Mouse (Mus musculus): Measurements from ENCODE around the gene Gria3. TPM values are rescaled to one million over a fixed set of nuclear protein-coding genes. Genes with fewer than 3 reads are reported as not detected.

The Gria3 gene
- 16.6 and 17.5 TPM in 2 replicates for polyA plus RNA-seq (2015; fragmentation: Nextera tagmentation; extraction: Ambion mirVana)

DNA sequence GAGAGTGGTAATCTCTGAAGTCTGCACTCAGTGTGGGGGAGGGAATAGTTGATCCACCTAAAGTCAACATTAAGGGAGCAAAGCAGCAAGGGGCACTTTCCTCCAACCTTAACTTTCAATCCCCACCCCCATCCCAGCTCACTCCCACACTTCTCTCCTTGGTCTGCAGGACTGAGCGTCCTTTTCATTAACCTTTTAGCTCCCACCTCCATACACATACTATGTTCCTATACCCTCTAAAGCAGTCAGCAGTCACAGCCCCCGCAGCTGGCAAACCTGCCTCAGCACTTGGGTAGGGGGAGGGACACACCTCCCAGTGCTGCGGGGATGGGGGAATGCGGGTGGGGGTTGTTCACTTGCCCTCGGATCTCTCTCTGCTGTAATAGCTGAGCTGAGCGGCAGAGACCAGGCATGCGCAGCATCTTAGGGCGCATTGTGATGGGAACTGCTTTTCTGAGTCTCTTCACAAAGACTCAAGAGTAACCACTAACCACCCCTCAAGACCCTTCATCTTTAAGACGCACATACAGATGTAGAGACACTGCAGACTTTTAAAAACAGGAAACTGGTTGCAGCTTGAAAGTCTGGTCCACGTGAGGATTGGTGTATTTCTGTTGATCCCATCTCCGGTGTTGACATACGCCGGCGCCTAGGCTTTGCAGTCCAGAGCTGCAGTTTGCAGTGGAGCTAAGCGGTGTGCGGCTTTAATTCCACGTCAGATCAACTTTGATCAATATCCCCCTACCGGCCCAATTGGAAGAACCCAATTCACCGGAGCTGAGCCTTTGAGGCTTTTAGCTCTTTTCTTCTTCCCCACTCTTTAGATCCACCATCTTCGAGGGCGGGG lies at the start of gene Gria3:
Gene Gria3, plus strand, starts transcription at position 797 of the 847 bp plus-strand sequence.
- Histone ChIP-seq H3K4me2 (peak within 1 kb of the TSS; percentile 66), H3K9me3 (no peaks in the 10 kb centered on the region), H3K4me1 (replicated peaks) (no peaks in the 10 kb centered on the region), H3K36me3 (no peaks in the 10 kb centered on the region), H3K9ac (peak within 1 kb of the TSS; percentile 49), H3K4me3 (peak within 1 kb of the TSS; percentile 49), H3K27me3 (no peaks in the 10 kb centered on the region), H3K27ac (replicated peaks) (peak within 1 kb of the TSS; percentile 69)
- peak; percentile 88 for ATAC-seq (ENCODE audit: low FRiP score, low read depth)
- WGBS = 19% methylated on average over 21 of the region's 21 CpGs

DNA sequence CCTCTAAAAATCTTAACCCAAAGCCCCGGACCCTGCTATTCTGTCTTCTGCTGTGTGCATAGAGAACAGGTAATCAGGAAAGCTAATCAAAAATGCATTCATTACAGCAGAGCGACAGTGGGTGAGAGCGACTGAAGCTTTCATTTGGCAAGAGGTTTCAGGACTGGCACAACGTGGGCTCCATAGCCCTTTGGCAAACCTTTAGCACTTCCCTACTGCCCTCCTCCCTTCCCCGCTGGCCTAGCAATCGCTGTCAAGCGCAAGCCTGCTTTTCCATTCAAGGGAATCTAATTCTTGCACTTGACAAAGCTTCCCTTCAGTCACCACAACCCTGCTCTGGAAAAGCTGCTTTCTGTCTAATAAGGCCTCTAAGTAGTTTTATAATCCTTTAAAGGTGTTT lies 13.6 kb upstream of the Gria3 start:
- H3K9ac ChIP-seq = no peak overlapping the region
- H3K4me1 ChIP-seq (replicated peaks) = 0 out of 2 replicates have a peak, but pooled peaks cover 3% of the 10 kb centered on the region
- 32% methylated on average over 7 of the region's 7 CpGs for WGBS
- no peaks in the 10 kb centered on the region for H3K9me3 ChIP-seq
- no peaks in the 10 kb centered on the region for H3K27me3 ChIP-seq
- no peak overlapping the region for H3K27ac ChIP-seq (replicated peaks)
- H3K36me3 ChIP-seq = no peaks in the 10 kb centered on the region
- no peak overlapping the region for H3K4me3 ChIP-seq
- ATAC-seq (ENCODE audit: low FRiP score, low read depth) = no peak
- H3K4me2 ChIP-seq = no peak overlapping the region

DNA sequence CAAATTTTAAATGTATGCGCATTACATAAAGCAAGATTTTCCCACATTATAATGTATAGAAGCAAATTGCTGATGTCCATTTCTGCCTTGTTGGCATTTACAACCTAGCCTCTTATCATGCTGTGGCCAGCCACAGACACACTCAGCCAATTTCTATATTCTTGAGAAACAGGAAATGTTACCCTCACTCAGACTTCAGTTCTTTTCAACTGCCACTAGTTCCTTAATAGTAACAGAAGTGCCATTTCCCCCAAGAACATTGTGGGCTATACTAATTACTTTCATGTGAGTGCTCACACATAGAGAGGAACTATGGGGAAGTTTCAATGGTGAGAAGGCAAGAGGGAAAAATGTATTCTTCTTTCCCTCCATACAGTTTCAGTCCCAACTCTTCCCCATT lies 11.6 kb upstream of the Gria3 start:
- no peak overlapping the region for H3K9ac ChIP-seq
- no peak for ATAC-seq (ENCODE audit: low FRiP score, low read depth)
- H3K4me1 ChIP-seq (replicated peaks) = 0 out of 2 replicates have a peak, but pooled peaks cover 3% of the 10 kb centered on the region
- 96% methylated on average over 1 of the region's 1 CpGs for WGBS
- no peaks in the 10 kb centered on the region for H3K36me3 ChIP-seq
- H3K4me2 ChIP-seq = no peak overlapping the region
- no peaks in the 10 kb centered on the region for H3K27me3 ChIP-seq
- H3K27ac ChIP-seq (replicated peaks) = no peak overlapping the region
- H3K9me3 ChIP-seq = no peaks in the 10 kb centered on the region
- no peak overlapping the region for H3K4me3 ChIP-seq

DNA sequence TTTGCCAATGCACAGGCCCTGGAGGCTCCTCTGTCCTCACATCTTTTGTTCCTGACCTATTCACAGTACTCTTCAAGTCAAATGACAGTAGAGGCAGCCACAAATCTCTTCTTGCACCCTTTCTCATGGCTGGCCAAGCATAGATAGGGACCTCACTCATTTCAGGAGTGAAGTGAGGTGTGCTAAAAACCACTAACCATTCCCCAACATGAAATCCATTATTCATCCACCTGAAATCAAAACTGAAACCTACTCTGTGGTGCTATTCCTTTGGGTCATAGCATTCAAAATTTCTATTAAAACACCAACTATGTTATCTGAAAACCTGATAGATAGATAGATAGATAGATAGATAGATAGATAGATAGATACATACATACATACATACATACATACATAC lies 2.2 kb upstream of the Gria3 start:
- no peak overlapping the region for H3K9ac ChIP-seq
- H3K4me1 ChIP-seq (replicated peaks) = no peaks in the 10 kb centered on the region
- no peaks in the 10 kb centered on the region for H3K27me3 ChIP-seq
- H3K4me2 ChIP-seq = no peak overlapping the region
- H3K4me3 ChIP-seq = no peak overlapping the region
- H3K36me3 ChIP-seq = no peaks in the 10 kb centered on the region
- no peak for ATAC-seq (ENCODE audit: low FRiP score, low read depth)
- H3K27ac ChIP-seq (replicated peaks) = no peak overlapping the region
- no peaks in the 10 kb centered on the region for H3K9me3 ChIP-seq

DNA sequence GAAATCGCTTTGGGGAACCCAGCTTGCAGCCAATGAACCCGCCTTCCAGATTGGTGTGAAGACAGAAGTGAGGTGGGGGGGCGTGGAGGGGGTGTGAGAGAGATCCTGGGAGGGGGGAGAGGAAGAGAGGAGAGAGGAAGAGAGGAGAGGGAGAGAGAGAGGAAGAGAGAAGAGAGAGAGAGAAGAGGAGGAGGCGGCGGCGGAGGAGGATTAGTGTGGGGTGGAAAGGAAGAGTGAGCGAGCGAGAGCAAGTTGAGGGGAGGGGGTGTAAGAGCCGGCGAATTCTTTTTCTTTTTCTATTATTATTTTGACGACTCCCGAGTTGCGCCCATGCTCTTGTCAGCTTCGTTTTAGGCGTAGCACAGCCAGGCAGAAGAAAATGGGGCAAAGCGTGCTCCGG lies 532 bp downstream of the Gria3 start:
- Histone ChIP-seq H3K27me3 (no peaks in the 10 kb centered on the region), H3K9me3 (no peaks in the 10 kb centered on the region), H3K36me3 (no peaks in the 10 kb centered on the region), H3K9ac (peak overlapping the region; percentile 49), H3K4me2 (peak overlapping the region; percentile 66), H3K4me1 (replicated peaks) (0 out of 2 replicates have a peak, but pooled peaks cover 5% of the 10 kb centered on the region), H3K27ac (replicated peaks) (peak overlapping the region; percentile 69), H3K4me3 (peak overlapping the region; percentile 49)
- 16% methylated on average over 15 of the region's 17 CpGs for WGBS
- peak; percentile 24 for ATAC-seq (ENCODE audit: low FRiP score, low read depth)

DNA sequence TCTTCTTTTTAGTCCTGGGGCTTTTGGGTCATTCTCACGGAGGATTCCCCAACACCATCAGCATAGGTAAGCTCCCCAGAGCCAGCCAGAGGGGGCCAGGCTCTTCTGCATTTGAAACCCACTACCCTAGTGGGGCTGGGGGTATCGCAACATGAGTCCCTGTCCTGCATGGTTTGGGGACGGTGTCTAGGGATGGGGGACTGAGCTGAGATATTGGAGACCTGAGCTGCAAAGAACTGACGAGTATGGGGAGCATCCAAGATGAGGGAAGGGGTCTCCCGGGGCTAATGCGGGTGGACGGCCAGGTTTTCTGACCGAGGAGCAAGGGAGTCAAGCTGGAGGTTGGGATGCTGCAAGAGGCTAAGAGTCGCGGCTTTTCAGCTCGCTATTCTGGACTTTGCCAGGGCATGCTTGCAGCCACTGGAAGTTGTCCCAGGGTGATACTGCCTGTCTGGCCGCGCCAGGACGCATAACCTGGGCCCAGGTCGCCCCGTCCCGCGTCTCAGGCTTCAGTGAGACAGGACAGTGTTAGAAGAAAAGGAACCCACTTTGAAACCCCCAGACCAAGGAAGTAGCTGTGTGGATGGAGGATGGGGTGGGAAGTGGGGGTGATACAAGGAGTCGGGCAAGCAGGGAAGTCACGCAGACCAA lies 1.1 kb downstream of the Gria3 start:
- Histone ChIP-seq H3K4me2 (peak overlapping the region; percentile 66), H3K4me1 (replicated peaks) (0 out of 2 replicates have a peak, but pooled peaks cover 5% of the 10 kb centered on the region), H3K36me3 (no peaks in the 10 kb centered on the region), H3K27me3 (no peaks in the 10 kb centered on the region), H3K4me3 (peak overlapping the region; percentile 49), H3K9ac (peak overlapping the region; percentile 49), H3K9me3 (no peaks in the 10 kb centered on the region), H3K27ac (replicated peaks) (peak overlapping the region; percentile 69)
- ATAC-seq (ENCODE audit: low FRiP score, low read depth) = peak; percentile 56
- 15% methylated on average over 20 of the region's 20 CpGs for WGBS

DNA sequence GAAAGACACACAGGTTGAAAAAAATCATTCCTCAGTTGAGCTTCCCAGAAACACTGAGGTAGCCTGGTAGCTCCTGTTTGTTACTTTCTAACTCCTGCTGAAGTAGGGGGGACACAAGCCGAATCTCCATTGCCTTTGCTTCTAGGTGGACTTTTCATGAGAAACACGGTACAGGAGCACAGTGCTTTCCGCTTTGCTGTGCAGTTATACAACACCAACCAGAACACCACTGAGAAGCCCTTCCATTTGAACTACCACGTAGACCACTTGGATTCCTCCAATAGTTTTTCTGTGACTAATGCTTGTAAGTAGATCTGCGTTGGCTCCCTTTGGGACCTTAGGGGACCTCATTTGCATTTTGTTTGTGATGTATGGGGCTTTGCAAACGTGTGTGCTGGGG lies 2.0 kb downstream of the Gria3 start:
- Histone ChIP-seq H3K9ac (0 out of 2 replicates have a peak overlapping the region, but pooled peaks have one; percentile 49), H3K27me3 (no peaks in the 10 kb centered on the region), H3K9me3 (no peaks in the 10 kb centered on the region), H3K36me3 (no peaks in the 10 kb centered on the region), H3K4me1 (replicated peaks) (0 out of 2 replicates have a peak, but pooled peaks cover 5% of the 10 kb centered on the region), H3K4me2 (peak overlapping the region; percentile 66), H3K27ac (replicated peaks) (no peak overlapping the region; the same call in 1 of the 2 replicates), H3K4me3 (peak overlapping the region; percentile 49)
- WGBS = 17% methylated on average over 6 of the region's 6 CpGs
- no peak for ATAC-seq (ENCODE audit: low FRiP score, low read depth)

DNA sequence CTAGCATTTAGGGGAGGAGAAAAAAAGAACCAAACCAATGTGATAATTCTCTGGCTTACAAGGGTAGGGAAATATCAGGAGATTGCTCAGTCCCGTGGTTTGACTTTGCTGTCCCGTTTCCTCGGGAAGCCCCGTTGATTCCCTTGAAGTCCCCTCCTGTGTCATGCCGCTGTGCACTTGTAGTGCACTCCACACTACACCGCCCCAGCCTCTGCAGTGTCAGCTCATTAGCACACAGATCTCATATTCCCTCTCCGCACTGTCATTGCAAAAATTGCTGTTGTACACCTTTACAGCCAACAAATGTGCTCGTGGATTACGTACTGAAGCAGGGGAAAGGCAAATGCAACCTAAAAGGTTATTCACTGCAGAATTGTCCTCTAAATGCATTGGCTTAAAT lies 5.6 kb downstream of the Gria3 start:
- Histone ChIP-seq H3K4me2 (peak overlapping the region; percentile 32), H3K4me1 (replicated peaks) (0 out of 2 replicates have a peak, but pooled peaks cover 5% of the 10 kb centered on the region), H3K27ac (replicated peaks) (no peak overlapping the region), H3K9ac (no peak overlapping the region), H3K36me3 (no peaks in the 10 kb centered on the region), H3K27me3 (no peaks in the 10 kb centered on the region), H3K9me3 (no peaks in the 10 kb centered on the region), H3K4me3 (no peak overlapping the region)
- no peak for ATAC-seq (ENCODE audit: low FRiP score, low read depth)
- 53% methylated on average over 9 of the region's 9 CpGs for WGBS

DNA sequence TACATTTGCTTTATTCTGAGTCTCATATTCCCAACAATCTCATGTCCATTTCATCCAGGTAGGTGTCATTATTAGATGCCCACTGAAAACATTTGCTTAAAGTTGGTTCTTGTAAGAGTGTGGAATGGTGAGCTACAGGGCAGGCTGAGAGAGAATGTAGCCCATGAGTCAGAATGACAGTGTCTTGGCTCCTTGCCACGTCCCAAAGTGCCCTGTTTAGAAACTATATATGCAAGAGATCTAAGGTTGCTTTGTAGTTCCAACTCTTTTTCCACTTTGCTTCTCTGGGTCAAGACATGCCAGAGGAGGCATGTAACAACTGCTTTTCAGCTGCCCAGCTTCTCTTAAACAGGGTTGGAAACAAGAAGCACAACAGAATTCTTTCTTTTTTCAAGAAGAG lies 9.1 kb downstream of the Gria3 start:
- no peaks in the 10 kb centered on the region for H3K9me3 ChIP-seq
- H3K4me1 ChIP-seq (replicated peaks) = 0 out of 2 replicates have a peak, but pooled peaks cover 5% of the 10 kb centered on the region
- H3K9ac ChIP-seq = no peak overlapping the region
- 32% methylated on average over 1 of the region's 1 CpGs for WGBS
- H3K4me3 ChIP-seq = no peak overlapping the region
- no peak overlapping the region for H3K4me2 ChIP-seq
- ATAC-seq (ENCODE audit: low FRiP score, low read depth) = no peak
- H3K36me3 ChIP-seq = no peaks in the 10 kb centered on the region
- no peak overlapping the region for H3K27ac ChIP-seq (replicated peaks)
- no peaks in the 10 kb centered on the region for H3K27me3 ChIP-seq

DNA sequence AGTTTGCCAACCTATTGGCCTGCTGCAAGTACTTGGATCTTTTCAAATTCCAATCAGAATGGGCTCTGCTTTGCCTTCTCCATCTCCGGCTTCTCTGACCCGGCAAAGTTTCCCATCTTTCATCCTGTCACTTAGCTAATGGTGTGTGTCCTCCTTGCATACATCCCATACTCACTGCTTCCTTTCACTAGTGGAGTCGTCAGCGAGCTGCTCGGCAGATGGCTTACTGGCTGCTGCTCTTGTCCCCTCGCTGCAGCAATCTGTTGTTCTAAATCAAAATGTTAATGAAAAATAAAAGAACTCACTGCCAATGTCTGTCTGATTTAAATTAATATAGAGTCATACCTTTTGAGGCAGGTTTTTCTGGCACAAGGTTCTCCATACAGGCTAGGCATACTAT lies 25.0 kb downstream of the Gria3 start:
- Histone ChIP-seq H3K36me3 (no peaks in the 10 kb centered on the region), H3K27ac (replicated peaks) (peak overlapping the region; percentile 20; the same call in 1 of the 2 replicates), H3K4me2 (peak overlapping the region; percentile 19; the same call in 1 of the 2 replicates), H3K9ac (no peak overlapping the region), H3K9me3 (no peaks in the 10 kb centered on the region), H3K27me3 (no peaks in the 10 kb centered on the region), H3K4me1 (replicated peaks) (no peaks in the 10 kb centered on the region), H3K4me3 (no peak overlapping the region)
- peak; percentile 84 for ATAC-seq (ENCODE audit: low FRiP score, low read depth)
- 27% methylated on average over 6 of the region's 6 CpGs for WGBS

DNA sequence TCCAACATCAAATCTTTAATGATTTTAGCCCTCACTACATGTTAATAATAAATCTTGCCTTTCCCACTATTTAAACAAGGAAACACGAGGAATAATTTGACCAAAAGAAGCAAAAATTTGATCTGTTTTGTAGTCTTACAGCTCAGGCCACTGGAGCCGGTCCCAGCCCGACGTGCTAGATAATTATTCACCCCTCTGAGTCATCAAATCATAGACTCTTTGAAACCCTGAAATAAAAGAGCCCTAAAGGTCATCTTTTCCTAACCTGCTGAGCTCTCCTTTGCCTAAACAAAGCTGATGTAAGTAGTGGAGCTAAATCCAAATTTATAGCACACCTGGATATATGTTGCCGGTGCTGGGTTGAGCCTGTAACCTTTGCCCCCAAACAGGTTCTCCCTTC lies 27.4 kb downstream of the Gria3 start:
- 75% methylated on average over 5 of the region's 5 CpGs for WGBS
- no peaks in the 10 kb centered on the region for H3K9me3 ChIP-seq
- no peak overlapping the region for H3K9ac ChIP-seq
- ATAC-seq (ENCODE audit: low FRiP score, low read depth) = no peak
- H3K27ac ChIP-seq (replicated peaks) = no peak overlapping the region
- H3K27me3 ChIP-seq = no peaks in the 10 kb centered on the region
- H3K4me2 ChIP-seq = no peak overlapping the region
- H3K4me1 ChIP-seq (replicated peaks) = no peaks in the 10 kb centered on the region
- no peaks in the 10 kb centered on the region for H3K36me3 ChIP-seq
- no peak overlapping the region for H3K4me3 ChIP-seq

DNA sequence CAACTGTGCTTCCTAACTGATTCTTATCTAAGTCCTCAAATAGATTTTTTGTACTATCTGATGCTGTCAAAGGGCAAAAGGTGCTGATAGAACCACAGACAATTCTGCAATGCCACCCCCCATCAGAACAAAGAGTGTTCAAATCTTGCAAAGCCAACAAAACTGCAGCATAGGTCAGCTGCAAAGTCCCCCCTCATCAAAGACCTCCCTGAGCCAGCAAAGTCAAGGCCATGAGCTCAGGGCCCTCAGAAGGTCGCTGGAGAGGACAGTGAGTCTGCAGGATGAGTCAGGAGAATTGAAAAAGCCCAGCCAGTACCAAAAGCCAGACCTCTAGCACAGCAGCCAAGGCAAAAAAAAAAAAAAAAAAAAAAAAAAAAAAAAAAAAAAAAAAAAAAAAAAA lies 34.9 kb downstream of the Gria3 start:
- Histone ChIP-seq H3K27ac (replicated peaks) (no peak overlapping the region), H3K4me2 (no peak overlapping the region), H3K27me3 (no peaks in the 10 kb centered on the region), H3K9ac (no peak overlapping the region), H3K4me1 (replicated peaks) (no peaks in the 10 kb centered on the region), H3K36me3 (no peaks in the 10 kb centered on the region), H3K4me3 (no peak overlapping the region), H3K9me3 (no peaks in the 10 kb centered on the region)
- 39% methylated on average over 1 of the region's 1 CpGs for WGBS
- ATAC-seq (ENCODE audit: low FRiP score, low read depth) = no peak

Measured in hindbrain, embryonic 15.5 days (tissue).